Mouse (Mus musculus) lung, postnatal 10 days (tissue): Measurements from ENCODE around the gene Defb48.

ENCODE experiments used
- DNase-seq: peaks from one replicate; pipeline ENCODE4 v3.0.0; 2021

Gene Defb48

DNA sequence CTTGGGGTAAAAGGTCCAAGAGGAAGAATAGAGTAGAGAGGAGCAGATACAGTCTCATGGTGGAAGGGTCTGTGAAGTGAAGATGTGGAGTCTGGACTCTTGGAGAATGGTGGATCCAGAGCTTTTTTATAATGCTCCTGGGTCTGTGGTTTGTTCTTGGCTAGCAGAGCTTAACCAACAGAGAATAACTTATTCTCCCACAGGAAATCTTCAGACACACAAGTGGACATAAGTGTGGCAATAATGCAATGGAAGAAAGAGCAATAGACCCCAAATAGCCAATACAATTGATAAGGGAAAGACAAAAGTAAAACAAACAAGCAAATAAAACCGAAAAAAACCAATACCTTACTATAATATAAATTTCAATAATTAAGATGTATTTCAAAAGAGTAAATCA, at the start of gene Defb48:
Gene Defb48, minus strand, starts transcription at position 101 of the 400 bp plus-strand sequence.
- no peak for DNase-seq

DNA sequence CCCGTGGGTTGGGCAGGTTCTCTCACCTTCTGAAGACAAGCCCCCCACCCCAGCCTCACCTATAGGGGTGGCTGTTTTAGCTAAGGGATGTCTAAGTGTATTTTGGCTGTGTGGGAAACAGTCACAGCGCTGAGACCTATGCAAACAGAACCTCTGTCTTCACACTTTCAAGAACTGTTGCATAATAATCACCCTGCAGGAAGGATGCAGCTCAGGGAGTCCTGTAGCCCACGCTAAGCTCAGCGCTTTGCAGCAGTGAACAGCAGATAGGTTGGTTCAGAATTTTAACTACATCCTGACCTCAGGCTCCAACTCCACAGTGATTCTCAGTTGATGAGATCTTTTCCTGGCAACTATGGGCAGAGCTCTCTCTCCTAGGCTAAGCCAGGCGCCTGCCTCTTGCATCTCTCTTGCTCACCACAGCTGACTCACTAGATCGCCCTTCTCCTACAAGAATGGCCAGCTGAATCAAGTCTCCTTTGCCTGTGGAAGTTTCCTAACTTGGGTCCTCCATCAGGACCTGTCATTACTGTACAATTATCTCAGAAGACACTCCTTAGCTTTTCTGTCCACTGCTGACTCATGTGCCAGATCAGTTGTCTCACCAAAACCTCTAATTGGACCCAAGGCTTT, 36.3 kb upstream of the Defb48 start:
- no peak for DNase-seq

DNA sequence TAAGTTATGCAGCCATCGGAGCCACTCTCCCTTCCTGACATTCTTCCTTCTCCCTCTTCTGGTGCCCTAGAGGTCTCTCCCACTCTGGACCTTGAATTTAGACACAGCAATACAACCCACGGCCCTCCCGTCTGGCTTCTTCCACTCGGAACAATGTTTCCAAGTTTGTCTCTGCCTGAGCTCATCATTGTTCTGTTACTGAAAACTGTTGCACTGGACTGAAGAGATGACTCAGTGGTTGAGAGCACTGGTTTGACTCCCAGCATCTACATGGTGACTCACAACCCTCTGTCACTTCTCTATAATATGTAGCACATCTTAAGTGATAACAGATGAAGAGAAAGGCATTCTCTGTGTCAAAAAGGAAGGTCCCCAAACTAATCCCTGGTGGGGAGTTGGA, 30.4 kb upstream of the Defb48 start:
- no peak for DNase-seq

DNA sequence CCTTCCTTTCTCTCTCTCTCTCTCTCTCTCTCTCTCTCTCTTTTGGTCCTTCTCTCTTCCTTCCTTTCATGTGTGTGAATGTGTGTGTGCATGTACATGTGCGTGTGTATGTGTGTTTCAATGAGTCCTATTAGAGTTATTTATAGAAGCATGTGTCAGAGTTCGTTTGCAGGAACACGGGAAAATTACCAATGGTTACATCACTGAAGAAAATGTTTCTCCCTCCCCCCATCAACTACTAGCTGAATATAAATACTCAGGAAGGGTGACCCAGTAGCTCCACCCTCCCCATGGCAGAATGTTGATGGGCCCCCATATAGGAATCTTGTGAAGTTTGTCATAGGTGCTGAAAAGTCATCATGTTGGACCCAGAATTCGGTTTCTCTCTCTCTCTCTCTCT, 28.8 kb upstream of the Defb48 start:
- DNase-seq, result no peak

DNA sequence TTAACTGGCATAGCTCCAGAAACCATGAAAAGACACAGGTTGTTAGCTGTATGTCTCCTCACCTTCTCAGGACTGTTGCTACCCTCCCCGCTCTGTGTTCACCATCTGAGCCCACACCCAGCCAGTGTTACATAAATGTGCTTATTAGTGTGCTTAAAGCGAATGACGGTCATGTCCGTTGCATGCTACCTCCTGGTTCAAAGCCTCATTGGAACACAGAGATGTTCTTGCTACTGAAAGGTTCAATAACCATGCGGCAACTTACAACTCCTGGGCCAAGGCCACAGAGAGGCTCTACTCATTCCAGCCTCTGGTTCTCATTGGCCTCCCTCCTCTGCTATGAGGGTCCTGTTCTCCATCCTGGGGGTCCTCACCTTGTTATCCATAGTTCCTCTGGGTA, 27.2 kb upstream of the Defb48 start, which contains the start of gene Defb43:
Gene Defb43, plus strand, starts transcription at position 301 of the 400 bp plus-strand sequence.
- DNase-seq, result no peak

DNA sequence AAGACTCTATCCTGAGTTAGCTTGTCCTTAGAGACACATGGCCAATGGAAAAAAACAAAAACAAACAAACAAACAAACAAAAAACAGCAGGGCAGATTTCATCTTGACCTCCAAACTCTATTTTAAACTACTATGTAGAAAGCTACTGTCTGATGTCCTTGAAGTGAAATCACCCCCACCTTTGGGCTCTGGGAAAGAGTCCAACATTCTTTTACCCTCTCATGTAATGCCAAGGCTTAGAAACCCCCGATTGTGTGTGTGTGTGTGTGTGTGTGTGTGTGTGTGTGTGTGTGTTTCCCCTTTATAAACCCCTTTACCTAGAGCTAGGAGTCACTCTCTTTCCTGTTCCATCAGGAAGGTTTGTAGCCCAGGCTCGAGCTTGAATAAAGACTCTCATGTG, 18.3 kb upstream of the Defb48 start:
- no peak for DNase-seq

DNA sequence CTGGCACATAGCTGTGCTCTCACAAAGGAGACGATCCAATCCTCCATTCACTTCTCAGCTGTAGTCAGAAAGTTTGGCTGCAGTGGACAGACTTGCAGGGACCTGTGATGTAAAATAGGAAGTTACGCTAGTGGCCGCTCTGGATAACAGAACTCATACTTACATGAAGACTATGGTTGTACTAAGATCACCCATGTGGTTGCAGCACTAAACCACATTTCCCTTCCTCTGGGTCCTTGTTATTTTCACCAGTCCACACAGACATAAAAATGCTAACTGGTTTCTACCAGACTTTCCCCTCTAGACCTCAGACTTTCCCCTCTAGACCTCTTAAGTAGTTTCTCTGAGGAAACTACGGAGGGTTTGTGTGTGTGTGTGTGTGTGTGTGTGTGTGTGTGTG, 14.7 kb upstream of the Defb48 start:
- no peak for DNase-seq

DNA sequence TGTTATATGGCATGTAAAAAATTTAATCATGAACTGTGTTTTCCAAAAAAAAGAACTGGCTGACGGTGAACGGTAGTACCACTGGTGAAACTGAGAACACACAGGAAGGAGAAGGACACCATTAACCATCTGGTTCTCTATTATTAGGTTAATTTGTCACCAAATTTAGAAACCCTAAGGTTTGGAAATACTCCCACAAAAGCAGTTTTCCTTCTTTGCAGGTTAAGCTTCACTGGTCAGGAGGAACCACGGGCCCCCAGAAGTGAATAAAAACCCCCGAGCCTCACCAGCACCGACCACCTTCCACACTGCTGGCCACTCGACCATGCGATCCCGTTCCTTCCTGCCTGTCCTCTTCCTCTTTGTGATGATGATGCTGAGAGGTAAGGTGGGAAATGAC, 13.5 kb upstream of the Defb48 start, which contains the start of gene Defb47:
Gene Defb47, plus strand, starts transcription at position 301 of the 400 bp plus-strand sequence.
- DNase-seq, result no peak

DNA sequence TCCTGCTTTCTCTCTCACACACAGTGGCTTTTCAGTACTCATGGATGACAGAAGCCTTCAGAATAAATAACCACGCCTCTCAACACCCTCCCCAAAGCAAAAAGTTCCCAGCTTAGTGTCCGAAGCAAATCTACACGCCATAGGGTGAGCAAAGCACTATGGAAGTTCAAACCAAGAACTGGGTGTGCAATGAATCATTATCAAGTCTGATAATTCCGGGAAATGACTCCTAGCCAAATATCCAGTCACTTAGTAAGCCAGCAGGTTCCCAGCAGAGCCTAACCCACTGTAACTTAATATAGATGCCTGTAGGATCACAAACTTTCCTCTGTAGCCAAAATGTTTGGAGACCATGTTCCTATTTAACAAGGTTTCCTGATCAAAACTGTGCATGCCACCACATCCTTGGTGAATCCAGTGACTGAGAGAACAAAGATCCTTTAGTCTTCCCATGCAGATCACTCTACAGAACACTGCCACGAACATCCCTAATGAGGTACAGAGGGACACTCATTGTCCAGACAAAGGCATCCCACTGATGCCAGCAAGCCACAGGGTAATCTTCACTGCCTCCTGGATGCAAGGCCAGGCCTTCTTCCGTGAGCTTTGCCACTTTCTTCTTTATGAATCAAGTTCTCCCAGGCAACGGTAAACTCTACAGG, 7.7 kb upstream of the Defb48 start:
- DNase-seq, result no peak

DNA sequence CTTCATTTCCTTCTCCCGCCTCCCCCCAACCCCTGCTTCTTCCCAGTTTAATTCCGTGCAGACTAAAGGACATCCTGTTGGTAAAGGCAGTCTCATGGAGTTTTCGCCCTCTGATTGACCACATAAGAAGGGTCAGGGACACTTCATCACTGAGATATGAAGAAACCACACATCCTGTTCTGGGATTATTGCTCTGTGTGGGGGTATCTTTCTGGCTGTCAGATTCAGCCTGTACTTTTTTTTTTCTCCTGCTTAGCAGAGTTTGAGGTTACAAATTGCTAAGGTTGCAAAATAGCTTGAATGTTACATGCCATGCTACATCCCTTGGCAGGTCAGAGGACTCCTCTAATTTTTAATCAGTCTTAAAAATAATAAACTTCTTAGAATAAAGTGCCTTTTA, 7.0 kb upstream of the Defb48 start:
- DNase-seq, result no peak

DNA sequence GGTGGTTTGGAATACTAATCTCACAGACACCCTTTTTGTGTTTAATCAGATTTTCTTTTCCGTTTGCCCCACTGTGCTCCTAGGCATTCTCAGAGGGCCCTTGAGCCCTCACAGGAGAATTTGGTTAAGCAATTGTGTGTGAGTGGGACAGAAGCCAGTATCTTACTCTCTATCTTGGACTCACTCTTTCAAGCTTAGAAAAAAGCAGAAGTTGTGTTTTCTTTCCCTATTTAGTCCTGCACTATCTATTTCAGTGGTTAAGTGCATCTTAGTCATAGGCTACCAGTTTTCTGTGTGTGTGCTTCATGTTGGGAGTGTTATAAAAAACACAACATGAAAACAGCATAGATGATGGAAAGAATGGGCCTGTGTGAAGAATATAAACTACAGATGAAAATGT, 4.5 kb downstream of the Defb48 start:
- no peak for DNase-seq

DNA sequence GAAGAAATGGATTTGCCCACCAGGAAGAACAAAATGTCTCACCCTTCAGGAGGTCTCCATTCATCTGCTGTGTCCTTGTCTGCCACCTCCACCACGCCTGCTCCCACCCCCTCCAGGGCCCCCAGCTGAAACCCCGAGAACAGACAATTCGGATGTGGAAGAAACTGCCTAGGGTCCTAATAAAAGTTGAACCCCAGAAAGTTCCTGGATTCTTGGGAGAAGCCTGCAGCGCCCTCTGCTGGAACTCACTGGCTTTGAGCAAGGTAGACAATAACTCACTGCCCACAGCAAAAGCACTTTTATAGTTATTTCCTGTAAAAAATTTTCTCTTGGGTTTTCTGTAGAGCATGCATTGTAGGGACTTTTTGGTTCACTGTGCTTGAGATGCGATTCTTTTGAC, 9.3 kb downstream of the Defb48 start:
- peak; percentile 73 for DNase-seq

DNA sequence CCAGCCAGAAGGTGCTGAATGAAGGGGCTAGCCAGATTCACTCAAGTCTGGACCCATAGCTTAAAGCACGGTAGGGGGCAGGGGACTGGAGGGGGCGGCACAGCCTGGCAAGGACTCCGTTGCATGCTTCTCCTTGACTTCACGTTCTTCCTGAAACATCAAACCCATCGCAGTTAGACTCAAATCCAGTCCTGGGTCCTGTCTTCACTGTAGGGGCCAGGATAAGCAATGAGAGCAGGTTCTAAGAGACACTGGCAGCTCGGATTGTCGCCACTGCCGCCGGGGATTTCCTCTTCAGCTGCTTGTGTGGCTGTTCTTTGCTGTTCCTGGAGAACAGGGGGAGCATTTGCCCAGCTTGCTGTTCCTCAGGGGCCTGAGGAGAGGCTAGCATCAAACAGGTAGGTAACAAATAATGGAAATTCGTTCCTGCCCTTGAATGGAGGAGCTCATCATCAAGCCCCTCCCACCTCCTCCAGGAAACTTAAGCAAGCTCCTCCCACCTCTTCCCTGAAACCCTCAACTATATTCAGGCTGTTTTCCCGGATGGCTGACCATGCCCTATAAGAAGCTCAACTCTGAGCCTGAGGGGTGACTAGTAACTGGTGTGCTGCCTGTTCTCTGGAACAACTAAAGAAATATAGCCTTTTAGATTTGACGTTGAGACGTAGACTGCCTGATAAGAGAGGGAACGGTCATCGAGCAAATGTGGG, 18.3 kb downstream of the Defb48 start:
- peak; percentile 54 for DNase-seq

DNA sequence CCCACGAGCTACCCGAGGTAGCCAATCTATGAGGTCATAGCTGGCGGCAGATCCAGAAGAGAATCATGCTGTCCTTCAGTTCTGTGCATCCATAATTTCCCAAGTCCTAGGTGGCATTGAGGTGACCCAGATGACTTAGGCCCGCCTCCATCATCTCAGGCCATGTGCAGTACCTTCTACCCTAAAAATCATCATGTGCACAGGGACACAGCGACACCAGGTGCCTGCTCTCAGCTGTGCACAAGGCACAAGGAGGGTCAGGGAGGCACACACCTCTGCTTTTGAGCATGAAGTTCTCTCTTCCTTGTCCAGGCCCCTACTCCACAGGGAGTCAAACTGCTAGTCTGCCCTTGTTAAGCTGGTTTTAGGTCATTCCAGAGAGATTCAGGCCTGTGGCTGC, 19.0 kb downstream of the Defb48 start:
- no peak for DNase-seq

DNA sequence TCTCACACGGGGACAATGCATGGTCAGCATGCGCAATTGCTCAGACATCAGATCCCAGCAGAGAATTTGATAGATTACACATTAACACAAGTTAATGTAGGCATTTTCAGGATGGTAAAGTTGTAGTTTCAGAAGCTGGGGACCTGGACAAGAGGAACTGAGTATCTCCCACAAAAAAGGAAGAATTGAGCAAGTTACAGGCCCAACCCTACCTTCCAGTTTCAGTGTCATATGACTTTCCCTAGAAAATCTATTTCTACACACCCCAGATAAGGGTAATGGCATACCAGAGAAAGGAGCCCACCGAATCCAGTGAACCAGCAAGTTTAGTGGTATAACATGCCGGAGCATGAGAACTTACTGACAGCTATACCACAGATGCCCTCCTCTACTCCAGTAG, 20.7 kb downstream of the Defb48 start:
- no peak for DNase-seq

DNA sequence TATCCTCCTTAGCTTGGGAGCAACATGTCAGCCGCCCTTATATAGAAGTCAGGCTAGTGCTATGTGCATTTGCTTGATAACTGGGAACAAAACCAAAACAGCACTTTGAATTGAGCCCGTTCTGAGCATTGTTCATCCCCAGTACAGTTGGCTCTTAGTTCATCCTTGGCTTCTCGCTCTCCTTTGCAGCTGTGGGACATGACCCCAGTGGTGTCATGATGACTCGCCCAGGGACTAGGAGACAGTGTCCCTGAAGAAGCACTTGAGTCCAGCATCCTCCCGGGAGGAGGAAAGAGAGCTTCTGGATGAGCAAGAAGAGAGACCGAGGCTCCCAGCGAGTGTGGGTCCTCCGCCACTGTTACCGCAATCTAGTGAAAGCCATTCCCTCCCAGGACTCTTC, 28.2 kb downstream of the Defb48 start:
- DNase-seq, result no peak

DNA sequence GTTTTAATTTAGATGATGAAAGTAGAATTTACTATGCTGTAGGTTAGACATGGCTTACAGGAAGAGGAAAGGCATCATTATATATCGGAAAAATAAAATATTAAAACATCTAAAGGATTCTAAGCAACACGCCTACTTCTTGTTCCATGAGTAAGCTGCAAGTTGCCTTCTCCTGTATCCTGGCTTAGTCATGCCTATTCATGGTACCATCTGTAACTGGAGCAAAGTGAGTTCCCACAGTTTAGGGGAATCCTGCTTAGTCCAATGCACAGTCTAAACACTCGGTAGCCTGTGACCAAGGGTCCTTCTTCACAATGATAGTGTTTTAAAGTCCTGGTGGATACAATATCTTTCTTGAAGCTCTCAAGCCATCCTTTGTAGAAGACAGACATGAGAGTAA, 37.5 kb downstream of the Defb48 start:
- no peak for DNase-seq

DNA sequence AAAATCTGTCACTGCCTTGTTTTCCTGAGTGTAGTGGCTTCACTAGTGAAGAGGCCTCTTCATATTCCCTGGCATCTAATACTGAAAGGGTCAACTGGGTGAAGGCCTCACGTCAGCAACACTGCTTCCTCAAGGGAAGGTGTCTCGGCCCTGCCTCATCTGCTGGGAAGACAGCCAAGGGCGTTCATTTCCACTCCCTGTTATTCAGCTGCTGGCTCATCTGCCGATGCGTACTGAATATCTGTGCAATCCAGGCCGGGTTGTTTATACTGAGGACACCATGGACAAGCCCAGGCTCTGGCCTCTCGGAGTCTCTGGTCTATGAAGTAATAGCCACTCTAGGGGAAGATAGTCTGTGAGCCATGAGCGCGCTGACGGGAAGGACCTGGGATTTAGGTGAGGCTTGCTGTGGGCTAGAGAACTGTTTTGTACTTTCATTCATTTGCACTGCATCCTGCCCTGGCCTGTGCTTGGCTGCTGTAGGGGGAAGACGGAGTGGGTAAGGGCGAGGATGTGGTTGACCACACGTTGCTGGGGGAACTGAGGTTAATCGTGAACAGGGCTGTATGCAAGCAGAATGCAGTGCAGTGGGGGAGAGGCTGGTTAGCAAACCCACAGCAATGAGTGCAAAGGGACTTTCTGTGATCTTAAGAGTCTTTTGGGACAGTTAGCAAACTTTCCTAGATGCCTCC, 43.8 kb downstream of the Defb48 start:
- peak; percentile 88 for DNase-seq

DNA sequence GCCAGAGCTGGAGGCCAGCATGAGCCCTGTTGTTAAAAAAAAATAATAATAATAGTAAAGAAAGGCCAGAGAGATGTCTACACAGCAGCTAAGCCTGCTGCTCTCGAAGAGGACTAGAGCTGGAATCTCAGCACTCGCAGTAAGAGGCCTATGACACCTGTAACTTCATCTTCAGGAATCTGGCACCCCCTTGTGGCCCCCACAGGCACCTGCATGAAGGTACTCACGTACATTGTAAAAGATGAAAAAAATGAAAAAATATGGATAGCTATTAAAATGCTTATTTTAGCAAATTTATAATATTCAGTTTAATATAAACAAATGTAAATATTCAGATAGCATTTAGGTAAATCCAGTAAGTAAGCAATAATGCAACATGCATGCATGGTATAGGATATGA, 44.9 kb downstream of the Defb48 start:
- DNase-seq, result no peak

DNA sequence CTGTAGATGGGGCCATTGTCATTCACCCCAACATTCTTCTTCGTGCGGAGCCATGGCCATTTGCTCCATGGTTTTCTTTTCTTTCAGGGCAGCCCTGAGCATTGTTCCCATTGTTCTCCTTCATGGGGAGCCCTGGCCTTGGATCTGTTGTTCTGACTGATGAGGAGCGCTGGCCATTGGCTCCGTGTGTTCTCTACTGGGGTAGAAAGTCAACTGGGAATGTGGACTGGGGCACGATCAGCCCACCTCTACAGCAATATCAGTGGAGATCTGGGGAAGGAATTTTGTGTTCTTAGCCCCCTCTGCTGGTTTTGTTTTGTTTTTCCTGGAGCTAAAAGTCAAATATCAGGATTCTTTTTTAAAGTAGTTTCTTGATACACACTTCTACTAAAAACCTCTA, 46.6 kb downstream of the Defb48 start:
- peak; percentile 27 for DNase-seq

DNA sequence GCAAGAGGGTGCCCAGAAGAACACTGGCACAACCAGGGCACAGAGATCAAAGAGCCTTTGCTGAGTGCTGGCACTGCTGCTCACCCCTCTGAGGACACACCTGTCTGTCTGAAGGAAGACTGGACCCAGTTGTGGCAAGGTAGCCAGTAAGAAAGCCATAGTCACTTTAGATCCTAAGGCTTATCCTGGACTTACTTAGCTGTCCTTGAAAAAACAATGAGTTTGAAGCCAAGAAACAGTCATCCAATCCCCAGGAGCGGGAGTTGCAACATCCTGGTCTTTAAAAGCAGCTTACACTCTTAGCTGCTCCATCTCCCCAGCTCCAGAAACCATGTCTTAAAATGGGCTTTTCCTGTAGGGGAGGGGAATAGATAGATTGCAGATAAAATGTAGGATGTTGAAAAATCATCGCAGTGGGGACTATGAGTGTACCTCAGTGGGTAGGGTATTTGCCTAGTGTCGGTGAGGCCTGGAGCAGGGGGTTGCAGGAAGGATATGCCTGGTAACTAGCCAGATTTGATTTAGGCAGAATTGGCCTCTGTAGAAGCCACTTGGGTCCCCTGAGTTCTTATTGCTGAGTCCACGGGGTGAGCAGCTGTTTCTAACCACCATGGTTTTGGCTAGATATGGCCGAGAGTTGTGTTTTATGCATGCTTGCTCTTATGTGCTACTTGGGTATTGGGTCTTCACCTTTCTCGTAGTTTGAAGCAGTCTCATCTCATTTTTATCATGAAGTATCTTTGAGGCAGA, 47.5 kb downstream of the Defb48 start:
- DNase-seq, result no peak

DNA sequence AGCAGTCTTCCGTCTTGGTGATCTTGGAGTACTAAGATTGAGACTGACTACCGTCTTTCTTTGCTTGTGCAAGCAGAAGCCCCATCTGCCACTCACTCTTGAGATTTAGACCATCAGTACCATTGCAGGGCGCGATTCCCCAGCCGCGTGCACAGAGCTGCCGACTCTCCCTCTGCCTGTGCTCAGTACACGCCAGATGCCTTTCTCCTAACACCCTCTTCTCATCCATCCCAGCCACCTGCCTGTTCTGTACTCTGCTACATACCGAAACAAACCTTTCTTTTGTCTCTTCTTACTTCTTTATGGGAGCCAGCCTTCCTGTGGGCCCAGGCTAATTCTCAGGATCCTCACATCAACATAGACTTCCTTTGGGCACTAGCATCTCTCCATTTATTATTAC, 48.9 kb downstream of the Defb48 start:
- DNase-seq, result no peak

DNA sequence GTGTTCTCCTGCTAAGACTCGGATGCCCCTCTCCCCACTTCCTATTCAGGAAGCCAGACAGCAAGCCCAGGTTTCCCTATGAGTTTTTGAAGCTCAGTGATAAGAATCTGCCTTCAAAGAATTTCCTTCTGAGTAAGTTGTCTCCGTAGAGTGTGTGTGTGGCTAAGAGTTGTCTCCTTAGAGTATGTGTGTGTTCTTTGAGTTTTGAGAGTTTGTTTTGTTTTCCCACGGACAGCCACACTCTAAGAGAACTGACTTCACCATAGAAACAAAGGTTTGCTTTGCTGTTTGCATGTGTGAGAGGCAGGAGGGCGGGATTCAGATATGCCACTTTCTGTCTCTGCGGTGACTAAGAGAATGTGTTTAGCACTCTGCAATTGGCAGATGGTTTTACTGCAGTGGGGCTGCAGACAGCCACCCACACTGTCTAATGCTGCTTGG, 56.2 kb downstream of the Defb48 start:
- DNase-seq, result peak; percentile 6
